Mouse (Mus musculus) CD4-positive, CD25-positive, alpha-beta regulatory T cell, adult 4 months (primary cell): ENCODE data around the gene Gm1113. TPM values are rescaled to one million over a fixed set of nuclear protein-coding genes. Genes with fewer than 3 reads are reported as not detected.
A peak's percentile ranks its signal among the peaks of the same experiment; 100 is the strongest.

Source experiments
- ATAC-seq: one replicate; pipeline ENCODE4 v1.8.0; 2017
- polyA plus RNA-seq, 2 experiments: library from polyadenylated mRNA; unstranded; fragments of 100-300 nt; shearing (Covaris generic); gene quantifications; one replicate each; pipeline ENCODE4 v1.2.1; 2017

Gm1113 gene
- polyA plus RNA-seq, 2 experiments from 2014 or later: not detected

DNA sequence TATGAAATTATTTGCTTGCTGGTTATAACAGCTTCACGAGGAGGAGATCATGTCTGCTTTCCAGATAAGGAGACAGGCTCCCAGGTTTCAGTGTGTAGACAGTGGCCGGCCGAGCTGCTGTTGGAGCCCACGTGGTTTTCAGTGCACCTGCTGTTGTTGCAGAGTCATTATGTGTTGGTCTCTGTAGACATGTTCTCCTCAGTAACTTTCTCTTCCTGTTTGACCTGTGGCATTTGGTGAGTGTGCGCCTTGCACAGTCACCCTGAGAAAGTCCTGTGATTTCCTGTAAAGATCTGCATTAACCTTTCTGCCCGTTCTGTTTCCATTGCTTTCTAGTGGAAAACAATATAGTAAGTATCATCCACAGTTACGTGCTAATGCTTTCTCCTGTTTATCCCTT lies 42.7 kb downstream of the Gm1113 start:
- ATAC-seq: peak; percentile 71

- ATAC-seq: no peak
Measured at GRCm38 (mm10) chr9:35474104-35474724, 43.9 kb downstream of the Gm1113 start.

GRCm38 (mm10) chr9:35468913-35469312 lies 49.2 kb downstream of the Gm1113 start:
- ATAC-seq: no peak

GRCm38 (mm10) chr9:35467264-35467817 lies 50.7 kb downstream of the Gm1113 start:
- no peak for ATAC-seq

DNA sequence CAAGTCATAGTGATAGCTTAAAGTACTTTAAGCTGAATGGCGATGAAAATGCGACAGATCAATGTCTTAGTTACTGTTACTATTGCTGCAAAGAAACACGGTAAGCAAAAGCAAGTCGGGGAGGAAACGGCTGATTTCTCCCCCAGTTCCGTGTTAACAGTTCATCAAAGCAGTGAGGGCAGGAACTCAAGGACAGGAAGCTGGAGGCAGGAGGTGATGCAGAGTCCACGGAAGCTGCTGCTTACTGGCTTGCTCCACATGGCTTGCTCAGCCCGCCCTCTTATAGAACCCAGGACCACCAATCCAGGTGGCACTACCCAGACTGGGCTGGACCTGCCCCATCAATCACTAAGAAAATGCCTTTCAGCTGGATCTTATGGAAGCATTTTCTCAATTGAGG lies 58.5 kb downstream of the Gm1113 start:
- peak; percentile 91 for ATAC-seq

Other genes starting within 250 kb of the Gm1113 start
- gene Cdon, start 97.1 kb downstream of the Gm1113 start, polyA plus RNA-seq: 1 to 10 TPM; 2.7 to 4.1 TPM
- gene Ddx25, start 40.3 kb upstream of the Gm1113 start, polyA plus RNA-seq: under 1 TPM; 0.05 to 0.11 TPM
- gene Pus3, start 40.3 kb upstream of the Gm1113 start, polyA plus RNA-seq: 10 to 100 TPM; 24.2 to 27.3 TPM
- not detected for gene Pate2, start 52.0 kb upstream of the Gm1113 start, polyA plus RNA-seq
- 1 to 10 TPM; 4.4 to 7.4 TPM for gene Hyls1, start 52.1 kb upstream of the Gm1113 start, polyA plus RNA-seq
- not detected for gene Pate4, start 93.7 kb upstream of the Gm1113 start, polyA plus RNA-seq
- not detected for gene Pate3, start 129.9 kb upstream of the Gm1113 start, polyA plus RNA-seq
- gene Pate1, start 169.1 kb upstream of the Gm1113 start, polyA plus RNA-seq: under 1 TPM in 1 of 2 experiments, not detected in 1; 0.32 TPM
- not detected for gene Gm17677, start 222.8 kb upstream of the Gm1113 start, polyA plus RNA-seq